ENCODE assay signal across 7 mouse cellular contexts in the genomic region with DNA sequence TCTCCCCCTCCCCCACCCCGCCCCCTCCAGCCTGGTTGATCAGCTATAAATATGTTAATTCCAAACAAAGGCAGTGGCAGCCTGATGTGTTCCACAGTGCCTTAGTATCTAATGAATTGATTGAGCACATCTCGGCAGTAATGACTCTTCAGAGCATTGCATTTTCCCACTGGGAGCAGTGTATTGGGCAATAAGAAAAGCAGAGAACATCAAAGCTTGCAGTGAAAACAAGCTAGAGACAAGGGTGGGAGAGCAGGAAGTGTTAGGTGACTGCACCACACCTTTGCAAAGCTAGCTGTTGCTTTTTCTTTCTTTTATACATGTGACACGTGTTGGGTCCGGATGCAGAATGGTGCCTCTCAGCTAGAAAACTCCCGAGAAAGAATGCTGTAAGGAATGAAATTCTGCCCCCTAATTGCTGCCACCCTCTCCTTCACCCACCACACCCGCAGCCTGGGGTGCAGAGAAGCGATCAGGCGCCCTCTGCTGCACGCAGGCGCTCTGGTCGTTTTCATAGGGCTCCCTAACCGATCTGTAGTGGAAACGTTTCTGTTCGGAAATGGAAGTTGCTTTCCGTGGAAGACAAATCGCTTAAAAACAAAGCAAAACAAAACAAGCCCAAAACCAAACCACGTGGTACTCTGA. TPM values are rescaled to one million over a fixed set of nuclear protein-coding genes. Genes with fewer than 3 reads are reported as not detected.
A peak's percentile ranks its signal among the peaks of the same experiment; 100 is the strongest.
DNase-seq lines count a peak whose midpoint lies in the region; ATAC-seq and TF ChIP-seq lines count a peak whose summit lies in the region.

No protein-coding gene starts in this region.

- H3K9ac ChIP-seq in heart, postnatal 0 days (replicated peaks; ENCODE audit: low read depth, low read length): no peak overlapping the region

- no peaks in the 10 kb centered on the region for H3K36me3 ChIP-seq in heart, postnatal 0 days (replicated peaks; ENCODE audit: control insufficient read depth, insufficient read depth, low read length)

- H3K4me2 ChIP-seq in heart, postnatal 0 days (ENCODE audit: low read depth, low read length): peak overlapping the region; percentile 51

- TF ChIP-seq EP300 in heart, postnatal 0 days (IDR thresholded peaks at IDR 0.05; ENCODE audit: low read depth): no peak

- no peaks in the 10 kb centered on the region for H3K4me1 ChIP-seq in heart, postnatal 0 days (ENCODE audit: control insufficient read depth, insufficient read depth)

- H3K27me3 ChIP-seq in heart, postnatal 0 days (ENCODE audit: control insufficient read depth, insufficient read depth, low read length): 0 out of 2 replicates have a peak, but pooled peaks cover 8% of the 10 kb centered on the region

- DNase-seq in thymus, adult 18-20 months: peak; percentile 16 to 31
- no peak for DNase-seq in thymus, postnatal 10 days (ENCODE audit: low spot score in 2 of 2)
- peak; percentile 84 for DNase-seq in brain, embryonic 14.5 days (ENCODE audit: low read depth)
- peak; percentile 59 for DNase-seq in heart, postnatal 0 days (ENCODE audit: low spot score)
- DNase-seq in kidney, postnatal 25 days: peak; percentile 46 to 48
- peak; percentile 35 for DNase-seq in lung, postnatal 14 days
- peak; percentile 46 for DNase-seq in right cerebral cortex, postnatal 14 days

- TF ChIP-seq POLR2A in brain, embryonic 14.5 days (IDR thresholded peaks at IDR 0.05; ENCODE audit: borderline replicate concordance, extremely low read depth, insufficient read depth, insufficient read length, poor library complexity, severe bottlenecking): no peak

- WGBS in heart, postnatal 0 days: 7% methylated on average over 17 of the region's 17 CpGs

- no peaks in the 10 kb centered on the region for H3K9me3 ChIP-seq in heart, postnatal 0 days (replicated peaks; ENCODE audit: control insufficient read depth, low read length)

- no peak overlapping the region for H3K27ac ChIP-seq in heart, postnatal 0 days (ENCODE audit: low read depth)

- H3K4me3 ChIP-seq in heart, postnatal 0 days (ENCODE audit: low read depth, low read length): peak overlapping the region; percentile 12; the same call in 1 of the 2 replicates

- ATAC-seq in heart, postnatal 0 days (ENCODE audit: insufficient read depth, low read depth): no peak; the same call in 1 of the 2 replicates

- peak; percentile 72 for TF ChIP-seq CTCF in brain, embryonic 14.5 days (IDR thresholded peaks at IDR 0.05; ENCODE audit: borderline replicate concordance, extremely low read depth, insufficient read depth, insufficient read length)
- TF ChIP-seq CTCF in heart, postnatal 0 days (IDR thresholded peaks at IDR 0.05; ENCODE audit: low read depth): peak; percentile 66

RNA-seq across cellular contexts. Expression of gene Lhcgr, which starts 38.8 kb away (rescaled TPM):
- 0.59 and 1.2 TPM in 2 replicates for polyA plus RNA-seq in brain, embryonic 14.5 days (2012; rRNA removed)
- total RNA-seq in heart, postnatal 0 days (2014; rRNA removed; ENCODE audit: low replicate concordance): not detected in 2 replicates
- polyA plus RNA-seq in heart, postnatal 0 days (2015; fragmentation: Nextera tagmentation; extraction: Ambion mirVana): 0.10 TPM in 1 of 2 replicates, not detected in the other

Comparison
In these comparisons a context has a peak if more than half of its experiments do, and no peak if none do; other contexts are left out.
1. DNase-seq: peak in thymus, adult 18-20 months (2 of 2), brain, embryonic 14.5 days (single experiment), heart, postnatal 0 days (single experiment), kidney, postnatal 25 days (2 of 2), lung, postnatal 14 days (single experiment) and right cerebral cortex, postnatal 14 days (single experiment); none in thymus, postnatal 10 days (0 of 2).